Mouse (Mus musculus) CD4-positive, CD25-positive, alpha-beta regulatory T cell, adult 2 months (primary cell): ENCODE measurements around the gene Riok1.

Source experiments
- DNase-seq: peaks from one replicate; pipeline ENCODE4 v3.0.0-alpha.2; 2012; ENCODE audit warnings: low read depth, low spot score

Gene Riok1

GRCm38 (mm10) chr13:38064854-38065663, 28.3 kb downstream of the Riok1 start:
- peak; percentile 69 for DNase-seq

- DNase-seq, result no peak
These were observed 34.1 kb downstream of the Riok1 start for GRCm38 (mm10) chr13:38070945-38071344.

GRCm38 (mm10) chr13:38073374-38074307, 36.8 kb downstream of the Riok1 start:
- no peak for DNase-seq

- no peak for DNase-seq
These were observed 37.6 kb downstream of the Riok1 start for GRCm38 (mm10) chr13:38074404-38074803.

- peak; percentile 31 for DNase-seq
These were observed 40.3 kb downstream of the Riok1 start for GRCm38 (mm10) chr13:38077113-38077512.

GRCm38 (mm10) chr13:38078836-38079235, 42.0 kb downstream of the Riok1 start:
- DNase-seq, result no peak

- no peak for DNase-seq
These were observed 42.6 kb downstream of the Riok1 start for GRCm38 (mm10) chr13:38079366-38079765.

GRCm38 (mm10) chr13:38080014-38080413, 43.2 kb downstream of the Riok1 start:
- no peak for DNase-seq

- no peak for DNase-seq
These were observed 43.9 kb downstream of the Riok1 start for GRCm38 (mm10) chr13:38080725-38081124.

- DNase-seq, result no peak
These were observed 44.4 kb downstream of the Riok1 start for GRCm38 (mm10) chr13:38081161-38081560.

- no peak for DNase-seq
These were observed 49.9 kb downstream of the Riok1 start for GRCm38 (mm10) chr13:38086711-38087110.

GRCm38 (mm10) chr13:38088008-38088407, 51.2 kb downstream of the Riok1 start:
- DNase-seq, result no peak

GRCm38 (mm10) chr13:38089449-38089848, 52.7 kb downstream of the Riok1 start:
- no peak for DNase-seq

GRCm38 (mm10) chr13:38089871-38090270, 53.1 kb downstream of the Riok1 start:
- no peak for DNase-seq

GRCm38 (mm10) chr13:38096207-38096606, 59.4 kb downstream of the Riok1 start:
- DNase-seq, result no peak

GRCm38 (mm10) chr13:38103406-38103805, 66.6 kb downstream of the Riok1 start:
- no peak for DNase-seq

- no peak for DNase-seq
These were observed 67.7 kb downstream of the Riok1 start for GRCm38 (mm10) chr13:38104501-38104900.

- no peak for DNase-seq
These were observed 72.3 kb downstream of the Riok1 start for GRCm38 (mm10) chr13:38109081-38109480.
